Mouse (Mus musculus) lung, adult 18-20 months (tissue): Measurements from ENCODE around the gene Ngf.

Experiments used
- DNase-seq, 2 experiments: peaks; one replicate each; pipeline ENCODE4 v3.0.0; 2022; ENCODE audit warnings: mixed read lengths in 2 of 2

Ngf gene

DNA sequence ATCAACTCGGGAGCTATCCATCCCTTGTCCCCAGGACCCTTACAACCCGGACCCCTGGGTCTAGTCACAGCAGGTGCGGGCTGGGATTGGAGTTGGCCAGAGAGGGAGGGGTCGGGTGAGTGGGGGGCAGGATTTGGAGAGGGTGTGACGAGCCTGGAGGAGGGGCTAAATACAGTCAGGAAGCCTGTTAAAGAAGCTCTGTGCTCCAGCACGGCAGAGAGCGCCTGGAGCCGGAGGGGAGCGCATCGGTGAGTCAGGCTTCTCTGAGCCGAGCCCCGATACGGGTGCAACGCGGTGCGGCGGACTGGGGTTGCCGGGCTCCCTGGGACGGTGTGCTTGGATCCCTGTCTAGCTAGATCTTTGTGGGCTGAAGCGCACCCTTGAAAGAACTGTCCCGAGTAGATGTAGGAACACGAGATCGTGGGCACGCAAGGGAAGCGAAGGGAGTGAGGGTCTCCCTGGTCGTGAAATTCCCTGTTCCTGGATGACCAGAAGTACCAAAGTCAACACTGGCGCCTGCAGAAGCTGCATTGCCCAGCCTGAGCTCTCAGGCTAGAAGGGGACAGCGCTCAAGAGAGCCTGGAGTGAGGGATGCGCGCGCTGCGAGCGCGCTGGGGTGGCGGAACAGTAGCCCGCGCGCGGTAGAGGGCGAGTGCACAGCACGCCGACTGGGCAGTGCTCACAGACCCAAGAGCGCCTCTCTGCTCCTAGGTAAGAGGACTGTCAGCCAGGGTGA lies at the start of gene Ngf:
Gene Ngf (plus strand): TSS at position 207 of the 736 bp plus-strand sequence.
- no peak for DNase-seq

DNA sequence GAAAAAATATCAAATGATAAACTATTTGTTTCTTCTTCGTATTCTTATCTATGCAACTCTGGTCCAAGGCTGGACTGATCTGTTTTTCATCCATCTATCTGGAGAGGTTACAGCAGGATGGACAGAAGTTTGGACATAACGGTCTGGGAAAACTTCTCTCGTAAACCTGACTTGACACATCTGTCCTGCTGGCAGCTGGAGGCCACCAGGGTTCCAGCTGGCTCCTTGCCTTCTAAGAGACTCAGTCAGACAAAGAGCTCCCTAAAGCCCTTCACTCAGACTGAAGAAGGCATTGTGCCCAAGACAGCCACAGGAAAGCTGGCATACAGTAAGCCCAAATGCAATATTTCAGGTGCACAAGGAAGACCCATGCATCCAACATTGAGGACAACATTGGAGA lies 24.2 kb upstream of the Ngf start:
- DNase-seq = peak; percentile 10 to 29

DNA sequence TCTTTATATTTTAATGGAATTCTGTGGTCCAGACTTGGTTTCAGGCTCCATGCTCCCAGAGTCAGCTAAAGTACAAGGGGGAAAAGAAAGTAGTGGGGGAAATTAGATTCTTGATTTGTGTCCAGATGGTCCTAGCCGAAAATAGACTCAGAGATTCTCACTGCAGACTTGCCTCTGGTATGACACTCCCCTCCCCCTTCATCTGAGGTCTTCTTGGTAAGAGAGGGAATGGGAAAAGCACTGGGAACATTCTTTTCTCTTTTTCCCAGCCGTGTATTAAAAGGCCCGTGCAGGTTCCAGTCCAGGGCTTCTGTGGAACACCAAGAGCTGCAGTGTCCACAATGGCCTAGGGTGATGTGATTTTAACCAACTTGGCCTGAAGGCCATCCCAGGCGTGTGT lies 23.0 kb upstream of the Ngf start:
- no peak for DNase-seq

DNA sequence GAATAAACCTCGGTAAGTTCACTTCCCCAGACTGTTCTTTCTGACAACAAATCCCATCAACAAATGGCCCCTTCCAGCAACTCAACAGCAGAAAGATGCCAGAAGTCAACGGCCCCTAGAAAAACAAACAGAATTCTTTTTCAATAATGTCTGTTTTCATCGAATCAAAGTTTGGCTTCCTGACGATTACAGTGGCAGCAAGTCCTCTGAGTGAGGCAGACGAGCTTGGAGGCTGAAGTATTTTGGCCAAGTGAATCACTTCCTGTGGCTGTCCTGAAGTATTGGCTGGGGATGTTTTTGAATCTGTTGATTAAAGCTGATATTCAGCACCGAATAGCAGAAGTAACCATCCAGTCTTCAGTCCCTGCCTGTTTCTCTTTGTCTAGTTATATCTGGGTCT lies 15.2 kb upstream of the Ngf start:
- DNase-seq = no peak

DNA sequence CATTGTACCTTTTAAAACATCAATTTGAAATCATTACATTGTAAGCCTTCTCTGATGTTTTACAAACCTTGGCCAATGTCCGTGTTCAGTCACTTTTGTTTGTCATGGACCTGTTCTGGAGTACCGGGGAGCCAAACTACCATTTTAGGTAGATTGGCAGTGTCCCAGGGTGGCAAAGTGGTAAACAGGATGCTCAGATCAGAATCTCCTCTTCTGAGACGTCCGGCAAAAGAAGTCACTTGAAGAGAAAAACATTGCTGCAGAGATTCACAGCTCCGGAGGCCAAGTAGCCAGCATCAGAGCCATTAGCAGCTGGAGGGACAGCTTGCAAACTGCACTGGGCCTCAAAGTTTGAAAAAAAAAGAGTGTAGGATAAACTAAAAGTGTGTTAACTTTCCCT lies 9.2 kb upstream of the Ngf start:
- DNase-seq = peak in 1 of 2 experiments; percentile 13

DNA sequence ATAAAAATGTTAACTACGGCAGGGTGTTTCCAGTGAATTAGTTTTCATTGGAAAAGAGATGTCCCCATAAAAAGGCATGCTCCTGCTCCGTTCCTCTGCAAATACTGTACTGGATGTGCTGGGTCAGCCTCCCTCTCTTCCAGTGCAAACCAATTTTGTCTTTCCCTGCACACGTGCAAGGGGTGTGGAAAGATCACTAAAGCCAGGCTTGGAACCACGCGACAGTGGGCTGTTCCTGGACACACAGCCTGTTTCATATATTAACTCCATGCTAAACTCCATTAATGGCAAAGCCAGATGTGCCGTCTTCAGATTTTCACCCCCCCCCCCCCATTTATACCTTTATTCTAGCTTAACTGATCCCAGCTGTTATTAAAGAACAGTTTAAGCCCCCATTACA lies 8.7 kb upstream of the Ngf start:
- DNase-seq = no peak

DNA sequence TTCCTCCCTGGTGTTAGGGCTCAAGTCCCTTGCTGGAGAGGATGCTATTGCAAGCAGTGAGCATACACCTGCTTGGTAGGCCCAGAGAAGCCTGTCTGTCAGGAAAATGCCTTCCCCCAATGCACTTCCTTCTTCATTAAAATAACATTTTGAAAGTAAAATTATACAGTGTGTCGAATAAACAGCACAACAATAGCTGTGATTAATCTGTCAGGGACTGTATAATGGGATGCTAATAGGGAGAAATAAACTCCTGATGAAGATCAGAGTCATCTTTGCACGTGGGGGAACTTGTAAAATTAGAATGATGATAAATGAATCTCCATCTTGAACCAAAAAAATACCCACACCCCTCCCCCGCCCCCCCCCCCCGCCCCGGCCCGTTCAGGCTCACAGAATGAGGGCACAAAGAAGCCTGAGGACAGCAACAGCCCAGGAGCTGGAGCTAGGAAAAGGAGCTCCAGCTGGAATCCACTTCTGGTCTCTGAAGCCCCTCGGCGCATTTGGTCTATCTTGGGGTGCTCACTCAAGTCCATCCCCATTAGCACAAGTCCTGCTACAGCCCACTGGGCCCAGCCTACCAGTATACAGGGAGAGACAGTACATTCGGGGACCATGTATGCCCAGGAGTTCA lies 6.9 kb upstream of the Ngf start:
- no peak for DNase-seq

DNA sequence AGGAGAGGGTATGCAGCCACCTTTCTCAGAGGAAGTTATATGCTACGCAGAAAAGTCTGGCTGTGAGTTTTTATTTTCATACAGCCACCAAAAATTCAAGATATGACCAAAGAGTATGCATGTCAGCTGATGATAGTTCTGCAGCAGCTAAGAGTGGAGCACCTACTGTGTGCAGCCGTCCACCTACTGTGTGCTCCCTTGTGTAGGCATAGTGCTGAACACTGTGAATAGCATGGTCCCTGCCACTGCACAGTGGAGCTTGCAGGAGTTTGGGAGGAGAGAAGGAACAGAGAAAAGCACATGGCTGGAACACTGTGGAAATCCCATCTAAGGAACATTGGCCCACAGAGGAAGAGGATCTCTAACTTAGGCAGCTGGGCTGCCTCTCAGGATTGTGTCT lies 6.4 kb upstream of the Ngf start:
- DNase-seq = no peak

DNA sequence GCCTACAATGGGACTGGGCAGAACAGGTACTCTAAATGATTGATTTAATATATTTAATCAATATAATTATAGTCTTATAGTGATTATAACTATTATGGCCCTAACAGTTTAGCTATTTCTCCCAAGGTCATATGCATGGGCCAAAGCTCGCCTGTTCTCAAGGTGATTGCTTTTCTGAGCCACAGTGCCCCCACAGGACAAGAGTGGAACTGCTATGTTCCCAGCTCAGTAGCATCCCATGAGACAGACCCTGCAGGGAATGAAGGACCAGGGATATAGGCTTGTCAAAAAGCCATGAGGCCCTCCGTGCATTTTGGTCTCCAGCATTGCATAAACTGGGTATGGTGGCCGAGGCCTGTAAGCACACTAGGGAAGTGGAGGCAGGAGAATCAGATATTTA lies 3.1 kb upstream of the Ngf start:
- peak; percentile 39 to 52 for DNase-seq

DNA sequence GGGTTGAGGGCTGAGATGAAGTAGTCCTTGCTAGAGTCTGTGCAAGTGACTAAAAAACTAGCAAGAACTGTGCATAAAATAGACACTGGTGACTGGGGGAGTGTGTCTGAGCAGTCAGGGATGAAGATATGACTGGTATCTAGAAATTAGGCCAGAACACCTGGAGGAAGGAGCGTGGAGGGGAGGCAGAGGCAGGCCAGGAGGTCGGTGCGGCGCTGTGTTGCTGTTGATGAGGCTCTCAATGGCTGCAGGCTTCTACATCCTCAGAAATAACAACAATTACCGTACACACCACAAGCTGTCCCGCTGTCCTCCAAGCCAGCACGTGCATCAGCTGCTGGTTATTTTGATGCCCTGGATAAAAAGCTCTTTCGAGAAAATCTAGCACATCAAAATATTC lies 2.6 kb upstream of the Ngf start:
- no peak for DNase-seq

DNA sequence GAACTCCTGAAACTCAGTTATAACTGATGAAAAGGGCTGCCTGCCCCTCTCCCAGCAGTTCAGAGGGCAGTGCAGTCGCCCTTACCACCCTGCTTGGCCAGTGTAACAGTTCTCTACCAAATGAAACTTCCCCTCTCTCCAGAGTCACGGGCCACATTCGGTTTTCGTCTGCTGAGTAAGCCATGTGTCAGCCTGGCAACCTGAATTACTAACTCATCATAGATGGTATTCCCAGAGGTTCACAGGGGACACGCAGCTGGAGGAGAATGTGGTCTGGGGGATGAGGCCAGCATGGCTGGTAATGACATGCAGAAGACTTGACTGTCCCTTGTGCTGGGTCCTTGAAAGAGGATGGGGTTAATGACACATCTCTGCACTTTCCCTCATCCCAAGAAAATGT lies 1.5 kb downstream of the Ngf start:
- DNase-seq = no peak

DNA sequence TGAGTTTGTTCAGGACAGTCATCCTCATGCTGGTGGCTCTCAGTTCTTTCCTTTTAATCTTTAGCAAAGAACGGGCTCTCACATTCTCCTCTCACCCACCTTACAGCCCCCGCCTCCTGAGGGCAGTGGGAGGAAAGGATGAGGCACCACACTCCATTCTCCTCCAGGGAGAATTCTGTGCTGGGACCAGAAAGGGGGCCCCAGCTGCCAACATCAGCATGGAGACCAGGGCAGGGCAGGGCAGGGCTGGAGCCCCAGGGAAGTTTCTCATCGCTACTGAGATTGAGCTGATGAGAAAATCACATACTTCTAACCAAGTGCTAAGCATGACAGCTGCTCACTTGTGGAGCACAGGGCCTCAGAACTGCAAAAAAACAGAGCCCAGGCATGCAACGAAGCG lies 2.1 kb downstream of the Ngf start:
- no peak for DNase-seq

DNA sequence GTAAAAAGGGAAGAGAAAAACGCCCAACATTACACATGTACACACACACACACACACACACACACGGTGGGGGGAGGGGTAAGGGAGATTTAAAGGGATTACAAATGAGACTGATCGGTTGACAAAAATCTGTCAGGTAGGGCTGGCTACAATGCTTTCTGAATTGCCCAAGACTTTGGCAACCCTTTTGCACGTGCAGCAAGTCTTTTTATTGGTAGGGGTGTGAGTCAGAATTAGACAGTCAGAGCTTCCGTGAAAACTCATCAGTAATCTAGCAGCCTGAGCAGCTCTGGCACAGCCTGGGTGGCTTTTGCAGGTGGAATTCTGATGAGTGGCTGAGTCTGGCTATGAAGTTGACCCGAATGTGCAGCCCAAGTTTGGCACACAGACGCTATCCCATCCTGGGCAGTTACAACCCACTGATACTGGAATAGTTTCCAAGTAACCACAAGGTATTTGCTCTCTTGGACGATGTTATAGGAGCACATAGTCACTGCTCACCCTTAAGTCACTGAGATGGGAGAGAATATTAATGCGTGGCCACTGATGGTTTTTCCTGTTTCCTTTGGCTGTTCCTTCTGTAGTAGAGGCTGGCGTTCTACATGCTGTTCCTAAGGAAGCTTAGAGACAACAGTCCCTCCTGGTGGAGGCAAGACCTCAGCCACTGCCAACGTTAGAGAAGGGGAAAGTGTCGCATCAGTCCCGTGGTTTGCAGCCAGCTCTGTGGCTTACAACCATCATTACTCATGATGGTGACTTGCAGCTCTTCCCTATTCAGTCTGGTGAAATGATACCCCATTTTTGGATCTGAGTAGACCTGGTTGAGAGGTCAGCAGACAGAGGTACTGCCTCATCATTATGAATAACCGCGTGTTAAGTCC lies 4.8 kb downstream of the Ngf start:
- no peak for DNase-seq

DNA sequence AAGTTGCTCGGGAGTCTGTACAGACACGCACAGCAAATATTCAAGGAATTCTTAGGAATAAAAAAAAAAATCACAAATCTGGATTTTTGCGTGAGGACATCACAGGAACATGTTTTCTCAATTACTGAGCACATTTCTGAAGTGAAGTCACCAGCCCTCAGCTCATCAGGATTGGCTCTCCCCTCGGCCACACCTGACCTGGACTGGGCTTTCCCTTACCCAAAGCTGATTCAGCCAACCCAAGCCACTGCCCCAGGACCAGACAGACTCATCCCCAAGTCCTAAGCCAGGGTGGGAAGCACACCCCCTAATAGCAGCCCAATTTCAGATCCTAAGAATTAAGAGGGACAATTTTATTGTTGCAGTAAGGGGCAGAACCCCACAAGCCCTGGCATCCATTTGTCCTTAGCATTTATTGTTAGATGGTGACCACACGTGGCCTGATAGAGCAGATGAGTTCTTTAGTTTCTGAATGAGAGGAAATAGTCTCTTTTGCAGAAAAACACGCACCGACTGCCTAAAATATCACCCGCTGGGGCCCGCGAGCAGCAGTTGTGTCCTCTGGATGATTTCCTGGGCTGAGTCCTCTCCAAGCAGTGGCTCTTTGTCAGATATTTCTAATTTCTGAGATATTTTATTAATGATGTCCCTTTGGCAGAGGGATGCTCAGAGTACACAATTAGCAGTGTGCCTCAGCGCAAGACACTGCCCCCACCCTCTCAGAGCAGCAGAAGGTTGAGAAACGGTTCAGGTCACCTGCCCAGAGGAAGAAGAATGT lies 8.4 kb downstream of the Ngf start:
- DNase-seq = no peak

DNA sequence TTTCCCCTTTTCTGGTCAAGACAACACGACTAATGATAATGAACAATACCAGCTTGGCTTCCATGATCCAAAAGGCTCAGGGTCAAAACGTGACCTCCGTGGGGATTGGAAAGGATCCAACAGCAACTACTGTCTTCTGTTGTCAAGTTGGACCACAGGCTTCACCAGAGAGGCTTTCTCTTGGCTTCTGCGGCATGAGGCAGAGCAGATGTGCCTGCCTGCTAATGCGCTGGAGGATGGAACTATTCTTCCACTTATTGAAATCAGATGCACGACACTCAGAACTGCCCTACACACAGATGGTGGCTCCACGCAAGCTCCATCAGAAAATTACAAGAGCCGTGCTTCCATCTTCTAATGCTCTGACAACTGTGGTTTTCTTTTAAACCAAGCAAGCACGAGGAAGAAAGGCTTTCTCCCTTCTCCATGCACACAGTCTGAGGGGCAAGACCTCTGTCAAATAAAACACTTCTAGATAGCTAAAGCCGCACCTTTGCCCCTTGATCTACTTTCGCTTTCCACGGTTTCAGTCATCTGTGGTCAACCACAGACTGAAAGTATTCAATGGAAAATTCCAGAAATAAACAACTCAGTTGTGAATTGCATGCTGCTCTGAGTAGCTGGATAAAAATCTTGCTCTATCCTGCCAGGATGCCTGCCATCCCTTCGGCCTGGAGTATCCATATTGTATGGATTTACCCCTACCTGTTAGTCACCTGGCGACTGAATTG lies 20.8 kb downstream of the Ngf start:
- peak in 1 of 2 experiments; percentile 9 for DNase-seq

DNA sequence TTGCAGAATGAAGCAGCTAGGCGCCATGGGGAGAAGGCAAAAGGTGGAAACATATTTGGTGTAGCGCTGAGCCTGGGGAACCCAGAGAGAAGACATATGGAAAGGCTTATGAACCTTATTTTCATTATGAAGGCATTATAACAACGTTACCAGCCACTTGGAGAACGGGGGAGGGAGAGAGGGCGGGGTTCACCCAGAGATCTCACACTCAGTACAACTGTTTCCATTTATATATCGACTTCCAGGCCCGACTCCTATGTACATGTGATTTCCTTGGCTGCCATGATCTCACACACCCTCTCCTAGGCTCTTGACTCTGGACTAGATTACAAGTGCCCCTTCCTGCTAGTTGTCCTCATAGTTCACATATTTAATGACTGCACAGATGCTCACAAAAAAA lies 28.4 kb downstream of the Ngf start:
- no peak for DNase-seq

DNA sequence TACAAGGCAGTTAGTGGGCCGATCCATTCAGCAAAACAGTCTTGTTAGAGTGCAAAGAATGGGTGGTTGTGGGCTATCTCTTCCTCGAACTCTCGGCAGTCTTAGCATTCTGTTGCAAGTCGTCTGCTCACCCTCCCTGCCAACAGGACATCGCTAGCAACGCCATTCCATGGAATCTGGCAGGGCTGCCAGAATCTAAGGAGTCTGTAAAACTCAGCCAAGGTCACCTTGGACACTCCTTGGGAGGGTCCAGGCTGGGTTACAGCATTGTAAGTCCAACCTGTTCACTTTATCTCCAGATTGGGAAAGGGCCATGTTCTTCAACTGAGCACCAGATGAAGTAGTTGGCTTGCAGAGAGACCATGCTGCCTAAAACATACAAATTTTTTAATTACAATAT lies 29.2 kb downstream of the Ngf start:
- DNase-seq = no peak

DNA sequence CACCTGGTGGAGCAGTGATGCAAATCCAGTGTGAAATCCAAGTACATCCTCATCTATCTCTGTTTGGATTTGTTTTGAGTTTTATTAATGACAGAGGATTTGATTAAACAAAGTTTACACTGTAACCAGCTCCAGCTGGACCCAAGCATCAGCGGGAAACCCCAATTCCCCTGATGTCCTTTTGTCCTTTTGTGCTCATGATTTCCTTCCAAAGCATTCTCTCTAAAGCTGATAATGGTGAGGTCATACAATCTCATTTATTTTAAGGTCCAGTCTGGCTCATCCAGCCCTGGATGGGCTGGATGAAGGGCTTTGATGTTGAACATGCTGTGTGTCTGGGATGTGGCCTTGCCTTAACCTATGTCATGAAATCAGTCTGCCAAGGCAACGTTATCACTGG lies 30.3 kb downstream of the Ngf start:
- no peak for DNase-seq

DNA sequence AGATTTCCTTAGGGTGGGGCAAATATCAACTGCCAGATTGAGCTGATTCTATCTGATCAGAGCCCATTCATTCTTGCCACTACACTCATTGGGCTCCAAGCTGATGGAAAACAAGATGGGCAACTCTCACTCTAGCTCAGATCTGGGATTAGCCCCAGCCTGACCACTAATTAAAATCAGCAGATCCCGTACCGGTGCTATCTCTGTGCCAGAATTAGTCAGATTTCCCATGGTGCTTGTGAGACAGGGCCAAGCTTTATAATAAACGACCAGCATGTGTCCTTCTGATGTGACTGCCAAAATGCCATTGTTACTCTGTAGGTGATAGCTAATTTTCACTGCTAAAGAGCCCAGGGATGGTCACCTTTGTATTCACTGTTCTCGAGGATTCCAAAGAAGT lies 31.5 kb downstream of the Ngf start:
- DNase-seq = no peak

DNA sequence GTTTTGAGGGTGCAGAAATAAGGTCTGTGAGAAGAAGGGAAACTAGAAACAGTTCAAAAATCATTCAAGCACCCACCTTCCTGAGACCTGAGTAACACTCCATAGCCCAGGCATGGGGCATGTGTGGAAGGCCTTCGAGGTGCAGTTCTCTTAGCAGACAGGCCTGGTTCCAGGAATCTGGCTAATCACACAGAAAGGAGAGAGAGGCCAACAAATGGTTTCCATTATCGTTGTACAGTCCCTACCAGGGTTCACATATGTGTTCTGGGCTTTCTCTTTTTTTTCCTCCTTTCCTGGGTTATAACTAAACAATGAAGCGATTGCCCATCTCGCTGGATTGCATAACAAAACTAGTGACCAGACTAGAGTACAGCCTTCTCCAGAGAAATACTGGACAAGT lies 35.4 kb downstream of the Ngf start:
- DNase-seq = no peak

DNA sequence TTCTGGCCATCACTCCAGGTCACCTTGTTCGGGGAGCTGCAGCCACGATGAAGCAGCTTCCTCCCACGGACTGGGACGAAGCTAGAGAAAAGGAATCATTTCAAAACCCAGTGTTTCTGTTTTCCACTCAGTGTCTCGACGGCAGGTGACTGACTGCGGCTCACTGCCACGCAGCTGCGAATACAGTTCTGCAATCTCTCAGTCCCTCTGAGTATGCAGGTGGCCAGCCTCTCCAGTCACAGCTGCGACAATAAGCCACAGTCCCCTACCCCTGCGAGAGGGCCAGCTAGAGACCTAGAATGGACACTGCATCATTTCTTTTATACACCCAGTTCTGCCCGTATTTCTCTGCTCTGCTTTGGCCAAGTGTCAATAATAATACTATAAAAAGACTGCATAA lies 36.3 kb downstream of the Ngf start:
- DNase-seq = no peak

DNA sequence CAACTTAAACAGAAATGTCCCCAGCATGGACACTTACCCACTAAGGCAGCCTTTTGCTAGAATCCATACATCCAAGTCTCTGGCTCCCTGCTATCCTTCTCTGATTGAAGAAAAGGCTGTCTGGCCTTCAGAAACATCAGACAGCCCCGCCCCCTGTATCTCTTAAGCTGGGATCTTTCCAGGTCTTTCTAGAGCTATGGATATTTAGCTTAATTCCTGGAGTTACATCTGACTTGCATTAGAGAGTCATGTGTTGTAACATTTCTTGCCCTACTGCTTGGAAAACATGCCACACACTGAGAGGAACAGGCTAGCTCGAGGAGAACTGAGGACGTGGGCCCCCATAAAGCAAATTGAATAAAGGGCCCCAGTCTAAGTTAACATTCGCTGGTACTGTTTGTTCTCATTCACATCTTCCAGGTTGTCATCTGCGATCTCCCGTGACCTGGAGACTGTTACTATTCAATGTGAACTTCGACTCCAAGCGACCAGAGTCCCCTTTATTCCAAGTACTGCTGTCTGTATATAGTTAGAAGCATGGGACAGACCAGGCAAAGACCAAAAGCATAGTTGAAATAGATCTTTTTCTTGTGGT lies 38.0 kb downstream of the Ngf start:
- no peak for DNase-seq
